Mouse (Mus musculus) T-cell, adult 2 months (primary cell): ENCODE results near the gene Slc35c1.

ENCODE experiments used
- DNase-seq: peaks from one replicate; pipeline ENCODE4 v3.0.0; 2022; ENCODE audit warnings: low spot score

Slc35c1 gene

GRCm38 (mm10) chr2:92475711-92476110 lies 15.4 kb upstream of the Slc35c1 start:
- no peak for DNase-seq

GRCm38 (mm10) chr2:92474920-92475319 lies 14.6 kb upstream of the Slc35c1 start:
- DNase-seq: no peak

- DNase-seq: no peak
These were observed 11.7 kb upstream of the Slc35c1 start for GRCm38 (mm10) chr2:92471886-92472670.

- DNase-seq: peak; percentile 21
These were observed 4.4 kb upstream of the Slc35c1 start for GRCm38 (mm10) chr2:92464690-92465089.

GRCm38 (mm10) chr2:92461215-92461614 lies 877 bp upstream of the Slc35c1 start:
- DNase-seq: no peak

- DNase-seq: peak; percentile 74
These were observed 1.0 kb downstream of the Slc35c1 start for GRCm38 (mm10) chr2:92459141-92459920.

GRCm38 (mm10) chr2:92458481-92458880 lies 1.9 kb downstream of the Slc35c1 start:
- DNase-seq: peak; percentile 22

GRCm38 (mm10) chr2:92456970-92457530 lies 3.3 kb downstream of the Slc35c1 start:
- DNase-seq: no peak

- no peak for DNase-seq
These were observed 4.6 kb downstream of the Slc35c1 start for GRCm38 (mm10) chr2:92455704-92456103.

- DNase-seq: no peak
These were observed 6.2 kb downstream of the Slc35c1 start for GRCm38 (mm10) chr2:92454166-92454565.

GRCm38 (mm10) chr2:92451126-92451525 lies 9.2 kb downstream of the Slc35c1 start:
- DNase-seq: no peak

GRCm38 (mm10) chr2:92447121-92447740 lies 13.1 kb downstream of the Slc35c1 start:
- no peak for DNase-seq

GRCm38 (mm10) chr2:92446656-92447055 lies 13.7 kb downstream of the Slc35c1 start:
- DNase-seq: no peak

GRCm38 (mm10) chr2:92445890-92446289 lies 14.4 kb downstream of the Slc35c1 start:
- DNase-seq: no peak

GRCm38 (mm10) chr2:92444376-92444775 lies 16.0 kb downstream of the Slc35c1 start:
- DNase-seq: no peak

- no peak for DNase-seq
These were observed 17.0 kb downstream of the Slc35c1 start for GRCm38 (mm10) chr2:92443313-92443712.

- DNase-seq: peak; percentile 34
These were observed 17.8 kb downstream of the Slc35c1 start for GRCm38 (mm10) chr2:92442419-92443001.

- DNase-seq: no peak
These were observed 19.9 kb downstream of the Slc35c1 start for GRCm38 (mm10) chr2:92440432-92440831.

- no peak for DNase-seq
These were observed 21.8 kb downstream of the Slc35c1 start for GRCm38 (mm10) chr2:92438567-92438966.

GRCm38 (mm10) chr2:92437875-92438274 lies 22.5 kb downstream of the Slc35c1 start:
- peak; percentile 67 for DNase-seq

- DNase-seq: no peak
These were observed 23.0 kb downstream of the Slc35c1 start for GRCm38 (mm10) chr2:92437366-92437765.

GRCm38 (mm10) chr2:92435023-92435422 lies 25.3 kb downstream of the Slc35c1 start:
- DNase-seq: no peak
